In genomic region chr16:30428753-30429260, GRCm38 (mm10) we compare ENCODE assay signal across 23 mouse cellular contexts. TPM values are rescaled to one million over a fixed set of nuclear protein-coding genes. Genes with fewer than 3 reads are reported as not detected.
A peak's percentile ranks its signal among the peaks of the same experiment; 100 is the strongest.
DNase-seq lines count a peak whose midpoint lies in the region; ATAC-seq lines count a peak whose summit lies in the region.
"Had no signal": no experiment of that assay in that cellular context is flagged by ENCODE, and none has a peak within 500 bp of the region (broad histone marks: within the 10 kb centered on the region; RNA-seq: fewer than 3 reads in every experiment).

No protein-coding gene starts in this region.

- no peaks in the 10 kb centered on the region for H3K27me3 ChIP-seq in liver, embryonic 16.5 days (ENCODE audit: control insufficient read depth, insufficient read depth, low read depth, low read length)
- H3K27me3 ChIP-seq in liver, embryonic 11.5 days (replicated peaks; ENCODE audit: control insufficient read depth, insufficient read depth, low read length), result no peaks in the 10 kb centered on the region
- H3K27me3 ChIP-seq in forebrain, embryonic 16.5 days (replicated peaks; ENCODE audit: control insufficient read depth, insufficient read depth, low read length), result no peaks in the 10 kb centered on the region
- H3K27me3 ChIP-seq: embryonic facial prominence, embryonic 13.5 days; forebrain, embryonic 12.5 days; heart, embryonic 13.5 days; hindbrain, embryonic 12.5 days had no signal

- H3K9me3 ChIP-seq in liver, embryonic 16.5 days (replicated peaks; ENCODE audit: control insufficient read depth, low read length), result no peaks in the 10 kb centered on the region
- H3K9me3 ChIP-seq in liver, embryonic 11.5 days (ENCODE audit: control insufficient read depth, low read length), result no peaks in the 10 kb centered on the region
- H3K9me3 ChIP-seq in forebrain, embryonic 16.5 days (ENCODE audit: control insufficient read depth, low read length), result no peaks in the 10 kb centered on the region
- H3K9me3 ChIP-seq: embryonic facial prominence, embryonic 13.5 days; forebrain, embryonic 12.5 days; heart, embryonic 13.5 days; hindbrain, embryonic 12.5 days had no signal

- no peak overlapping the region for H3K27ac ChIP-seq in liver, embryonic 16.5 days (ENCODE audit: low read length)
- no peak overlapping the region for H3K27ac ChIP-seq in liver, embryonic 11.5 days (ENCODE audit: low read depth, low read length)
- H3K27ac ChIP-seq in forebrain, embryonic 16.5 days (ENCODE audit: low read length), result no peak overlapping the region
- H3K27ac ChIP-seq: embryonic facial prominence, embryonic 13.5 days; forebrain, embryonic 12.5 days; gastrocnemius, adult 2 months; heart, embryonic 13.5 days; hindbrain, embryonic 12.5 days had no signal

- peak; percentile 58; the same call in 1 of the 2 replicates for ATAC-seq in liver, embryonic 16.5 days (ENCODE audit: low read depth)
- no peak; the same call in 1 of the 2 replicates for ATAC-seq in liver, embryonic 11.5 days (replicated peaks; ENCODE audit: low FRiP score)
- ATAC-seq in forebrain, embryonic 16.5 days, result no peak
- ATAC-seq: CD4-positive, CD25-positive, alpha-beta regulatory T cell, adult 4 months; hindbrain, embryonic 16.5 days; inflammation-experienced regulatory T-cells, adult 6 months; intestine, postnatal 0 days had no signal

- no peaks in the 10 kb centered on the region for H3K36me3 ChIP-seq in liver, embryonic 16.5 days (ENCODE audit: control insufficient read depth, insufficient read depth)
- no peaks in the 10 kb centered on the region for H3K36me3 ChIP-seq in liver, embryonic 11.5 days (ENCODE audit: control insufficient read depth, insufficient read depth, low read length)
- H3K36me3 ChIP-seq in forebrain, embryonic 16.5 days (ENCODE audit: control insufficient read depth, insufficient read depth), result no peaks in the 10 kb centered on the region
- H3K36me3 ChIP-seq: embryonic facial prominence, embryonic 13.5 days; forebrain, embryonic 12.5 days; G1E; heart, embryonic 13.5 days; hindbrain, embryonic 12.5 days had no signal

- H3K4me2 ChIP-seq in liver, embryonic 16.5 days (ENCODE audit: low read depth, low read length), result no peak overlapping the region
- no peak overlapping the region for H3K4me2 ChIP-seq in liver, embryonic 11.5 days
- H3K4me2 ChIP-seq in forebrain, embryonic 16.5 days (ENCODE audit: low read length), result no peak overlapping the region
- H3K4me2 ChIP-seq: embryonic facial prominence, embryonic 13.5 days; forebrain, embryonic 12.5 days; heart, embryonic 13.5 days; hindbrain, embryonic 12.5 days had no signal

- peaks cover 17% of the 10 kb centered on the region for H3K4me1 ChIP-seq in liver, embryonic 16.5 days (ENCODE audit: control insufficient read depth, low read depth, low read length)
- H3K4me1 ChIP-seq in liver, embryonic 11.5 days (replicated peaks; ENCODE audit: control insufficient read depth, insufficient read depth, low read length), result peaks cover 24% of the 10 kb centered on the region
- H3K4me1 ChIP-seq in forebrain, embryonic 16.5 days (replicated peaks; ENCODE audit: control insufficient read depth, insufficient read depth, low read length), result no peaks in the 10 kb centered on the region
- H3K4me1 ChIP-seq: embryonic facial prominence, embryonic 13.5 days; forebrain, embryonic 12.5 days; hindbrain, embryonic 12.5 days had no signal

- no peak overlapping the region for H3K4me3 ChIP-seq in liver, embryonic 16.5 days (ENCODE audit: low read depth, low read length)
- H3K4me3 ChIP-seq in liver, embryonic 11.5 days (ENCODE audit: low read depth, low read length), result no peak overlapping the region
- H3K4me3 ChIP-seq in forebrain, embryonic 16.5 days (replicated peaks; ENCODE audit: low read length), result no peak overlapping the region
- H3K4me3 ChIP-seq: embryonic facial prominence, embryonic 13.5 days; forebrain, embryonic 12.5 days; gastrocnemius, adult 2 months; heart, embryonic 13.5 days; hindbrain, embryonic 12.5 days had no signal

- 45% methylated on average over 4 of the region's 4 CpGs for WGBS in liver, embryonic 16.5 days (ENCODE audit: insufficient replicate concordance)
- 65% methylated on average over 4 of the region's 4 CpGs for WGBS in liver, embryonic 11.5 days
- WGBS in forebrain, embryonic 16.5 days, result 92% methylated on average over 4 of the region's 4 CpGs

- no peak overlapping the region for H3K9ac ChIP-seq in liver, embryonic 16.5 days (ENCODE audit: low read depth, low read length)
- H3K9ac ChIP-seq in liver, embryonic 11.5 days (ENCODE audit: low read depth, low read length), result no peak overlapping the region
- H3K9ac ChIP-seq in forebrain, embryonic 16.5 days (replicated peaks; ENCODE audit: low read depth, low read length), result no peak overlapping the region
- H3K9ac ChIP-seq: embryonic facial prominence, embryonic 13.5 days; forebrain, embryonic 12.5 days; heart, embryonic 13.5 days; hindbrain, embryonic 12.5 days had no signal

- DNase-seq in adrenal gland, postnatal 10 days, result peak; percentile 23
- DNase-seq in adrenal gland, postnatal 25 days, result no peak
- DNase-seq in liver, embryonic 11.5 days (ENCODE audit: low spot score), result no peak
- DNase-seq in 416B (ENCODE audit: low read depth), result peak; percentile 56
- DNase-seq in adrenal gland, postnatal 36 days, result peak; percentile 7 to 29
- DNase-seq: B cell, adult 2 months; cerebellum, adult 11-12 months; cerebellum, adult 9-10 months; cerebellum, postnatal 25 days; gastrocnemius, adult 2 months; gastrocnemius, postnatal 25 days; heart, postnatal 4 days had no signal

RNA-seq across cellular contexts. Expression of gene Atp13a3, which starts 23.0 kb away (rescaled TPM):
- total RNA-seq in adrenal gland, postnatal 10 days (2021), result 10 to 100 TPM; 85.2 to 92.0 TPM
- 57.2 and 75.3 TPM in 2 replicates for total RNA-seq in adrenal gland, postnatal 25 days (2021)
- polyA plus RNA-seq in liver, embryonic 16.5 days (2015; fragmentation: Nextera tagmentation; extraction: Ambion mirVana), result 5.1 and 6.0 TPM in 2 replicates
- 22.6 and 23.0 TPM in 2 replicates for polyA plus RNA-seq in liver, embryonic 11.5 days (2014; fragmentation: Nextera tagmentation; extraction: Ambion mirVana)
- total RNA-seq in adrenal gland, postnatal 36 days (2021), result 10 to 100 TPM; 89.6 to 92.1 TPM
- 8.3 and 9.6 TPM in 2 replicates for polyA plus RNA-seq in forebrain, embryonic 16.5 days (2015; fragmentation: Nextera tagmentation; extraction: Ambion mirVana)

Comparison
In these comparisons a context has a peak if more than half of its experiments do, and no peak if none do; other contexts are left out.
1. DNase-seq: peak in adrenal gland, postnatal 10 days (single experiment), 416B (single experiment) and adrenal gland, postnatal 36 days (2 of 2); none in adrenal gland, postnatal 25 days (single experiment) and liver, embryonic 11.5 days (single experiment).